Mouse (Mus musculus) embryonic fibroblast, embryonic 13.5 days (primary cell): Measurements from ENCODE around the gene Ttyh3.

Source experiments
- CTCF ChIP-seq: IDR thresholded peaks from 2 replicates; pipeline ENCODE4 v1.5.1; 2011; ENCODE audit warnings: mild to moderate bottlenecking, control low read depth, low read length, moderate library complexity, borderline replicate concordance; ENCODE audit not compliant: insufficient read depth
- POLR2A ChIP-seq: IDR thresholded peaks from 2 replicates; pipeline ENCODE4 v1.6.1; 2011; ENCODE audit warnings: low read depth, mild to moderate bottlenecking, control low read depth, low read length, moderate library complexity

DNA sequence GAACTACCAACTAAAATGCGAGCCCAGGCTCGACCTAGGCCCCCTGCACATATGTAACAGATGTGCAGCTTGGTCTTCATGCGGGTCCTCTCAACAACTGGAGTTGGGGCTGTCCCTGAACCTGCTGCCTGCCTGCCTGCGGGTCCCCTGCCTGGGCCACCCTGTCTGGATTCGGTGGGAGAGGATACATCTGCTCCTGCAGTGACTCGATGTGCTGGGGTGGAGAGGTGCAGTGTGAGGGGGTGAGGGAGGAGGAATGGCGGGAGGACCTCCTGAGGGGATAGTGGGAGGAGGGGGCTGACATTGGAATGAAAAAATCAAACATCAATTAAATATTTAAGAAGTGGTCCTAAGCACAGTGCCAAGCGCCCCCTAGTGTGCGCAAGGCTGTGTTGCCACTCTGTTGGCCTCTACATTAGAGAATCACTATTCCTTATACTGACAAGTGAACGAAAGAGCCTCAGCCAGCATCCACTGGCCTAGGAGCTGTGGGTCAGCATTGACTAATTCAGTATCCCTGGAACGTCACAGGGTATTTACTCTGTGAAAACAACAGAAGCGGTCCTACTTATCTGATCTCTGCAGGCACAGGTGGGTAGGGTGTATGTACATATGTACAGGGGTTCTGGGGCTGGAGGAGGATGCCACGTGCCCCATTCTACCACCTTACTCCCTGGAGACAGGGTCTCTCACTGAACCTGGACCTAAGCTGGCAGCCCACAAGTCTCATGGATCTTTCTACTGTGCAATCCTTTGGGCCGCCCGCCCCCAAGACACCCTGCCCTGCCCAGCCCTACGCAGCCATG is 35.7 kb upstream of the Ttyh3 start:
- TF ChIP-seq CTCF (peak; percentile 81; the same call in 1 of the 2 replicates), POLR2A (no peak)
